8 mouse cellular contexts compared by ENCODE assay signal in genomic region chr4:81578981-81579380, GRCm38 (mm10).
DNase-seq lines count a peak whose midpoint lies in the region; ATAC-seq and TF ChIP-seq lines count a peak whose summit lies in the region.

No protein-coding gene starts in this region.

- 25% methylated on average over 6 of the region's 6 CpGs for WGBS in embryonic facial prominence, embryonic 12.5 days
- 35% methylated on average over 6 of the region's 6 CpGs for WGBS in hindbrain, embryonic 16.5 days
- WGBS in neural tube, embryonic 15.5 days: 23% methylated on average over 6 of the region's 6 CpGs
- WGBS in kidney, adult 2 months: 70% methylated on average over 6 of the region's 6 CpGs

- H3K9me3 ChIP-seq in embryonic facial prominence, embryonic 12.5 days: no peaks in the 10 kb centered on the region
- H3K9me3 ChIP-seq in hindbrain, embryonic 16.5 days (ENCODE audit: control insufficient read depth, low read length): no peaks in the 10 kb centered on the region
- no peaks in the 10 kb centered on the region for H3K9me3 ChIP-seq in neural tube, embryonic 15.5 days (replicated peaks)

- intact Hi-C loops in left cerebral cortex, adult 2 months (cut with DNase I): no loop called here
- intact Hi-C loops in left cerebral cortex, postnatal 10 days (cut with DNase I): no loop called here

- H3K36me3 ChIP-seq in embryonic facial prominence, embryonic 12.5 days: no peaks in the 10 kb centered on the region
- H3K36me3 ChIP-seq in hindbrain, embryonic 16.5 days (ENCODE audit: control insufficient read depth, insufficient read depth, low read length): no peaks in the 10 kb centered on the region
- H3K36me3 ChIP-seq in neural tube, embryonic 15.5 days: no peaks in the 10 kb centered on the region
- H3K36me3 ChIP-seq in kidney, adult 2 months (ENCODE audit: control insufficient read depth, insufficient read depth, low read length): no peaks in the 10 kb centered on the region

- H3K27ac ChIP-seq in left cerebral cortex, adult 2 months: no peak overlapping the region
- H3K27ac ChIP-seq in embryonic facial prominence, embryonic 12.5 days: peak overlapping the region; percentile 86
- H3K27ac ChIP-seq in hindbrain, embryonic 16.5 days (ENCODE audit: low read depth, low read length): no peak overlapping the region
- H3K27ac ChIP-seq in neural tube, embryonic 15.5 days (replicated peaks): peak overlapping the region; percentile 62
- no peak overlapping the region for H3K27ac ChIP-seq in kidney, adult 2 months (ENCODE audit: insufficient read depth, low read depth, low read length)

- DNase-seq in left cerebral cortex, adult 2 months (ENCODE audit: extremely low spot score in 1 of 2, low spot score in 2 of 2): no peak
- DNase-seq in left cerebral cortex, postnatal 10 days (ENCODE audit: extremely low spot score in 1 of 2, low spot score in 2 of 2): no peak
- no peak for DNase-seq in right cerebral cortex, postnatal 25 days
- no peak for DNase-seq in T-cell, adult 2 months (ENCODE audit: low spot score)
- DNase-seq in kidney, adult 2 months: no peak

- peak; percentile 35; the same call in 1 of the 2 replicates for TF ChIP-seq CTCF in left cerebral cortex, adult 2 months (IDR thresholded peaks at IDR 0.05)
- TF ChIP-seq CTCF in kidney, adult 2 months (conservative IDR thresholded peaks at IDR 0.05; ENCODE audit: insufficient read depth, insufficient read length, low read depth, low read length): no peak

- H3K4me3 ChIP-seq in left cerebral cortex, adult 2 months: no peak overlapping the region
- no peak overlapping the region for H3K4me3 ChIP-seq in embryonic facial prominence, embryonic 12.5 days
- H3K4me3 ChIP-seq in hindbrain, embryonic 16.5 days (ENCODE audit: low read length): no peak overlapping the region
- H3K4me3 ChIP-seq in neural tube, embryonic 15.5 days (replicated peaks): no peak overlapping the region
- no peak overlapping the region for H3K4me3 ChIP-seq in kidney, adult 2 months (ENCODE audit: insufficient read depth, low read depth, low read length)

- TF ChIP-seq POLR2A in kidney, adult 2 months (IDR thresholded peaks at IDR 0.05; ENCODE audit: low read depth, low read length): no peak

- ATAC-seq in embryonic facial prominence, embryonic 12.5 days (ENCODE audit: insufficient number of reproducible peaks, insufficient read depth, low FRiP score, low TSS enrichment): no peak
- peak; percentile 91 for ATAC-seq in hindbrain, embryonic 16.5 days
- ATAC-seq in neural tube, embryonic 15.5 days (ENCODE audit: low FRiP score): peak; percentile 85

- no peaks in the 10 kb centered on the region for H3K27me3 ChIP-seq in embryonic facial prominence, embryonic 12.5 days
- H3K27me3 ChIP-seq in hindbrain, embryonic 16.5 days (replicated peaks; ENCODE audit: control insufficient read depth, insufficient read depth, low read length): peaks cover 2% of the 10 kb centered on the region; the same call in 1 of the 2 replicates
- H3K27me3 ChIP-seq in neural tube, embryonic 15.5 days (replicated peaks): no peaks in the 10 kb centered on the region
- H3K27me3 ChIP-seq in kidney, adult 2 months (replicated peaks; ENCODE audit: control insufficient read depth, insufficient read depth, low read length): no peaks in the 10 kb centered on the region

- H3K4me1 ChIP-seq in embryonic facial prominence, embryonic 12.5 days: peaks cover 33% of the 10 kb centered on the region
- H3K4me1 ChIP-seq in hindbrain, embryonic 16.5 days (ENCODE audit: control insufficient read depth, insufficient read depth, low read depth, low read length): peaks cover 2% of the 10 kb centered on the region; the same call in 1 of the 2 replicates
- peaks cover 17% of the 10 kb centered on the region for H3K4me1 ChIP-seq in neural tube, embryonic 15.5 days
- no peaks in the 10 kb centered on the region for H3K4me1 ChIP-seq in kidney, adult 2 months (ENCODE audit: control insufficient read depth, insufficient read depth, low read length)

- H3K9ac ChIP-seq in embryonic facial prominence, embryonic 12.5 days: no peak overlapping the region
- H3K9ac ChIP-seq in hindbrain, embryonic 16.5 days (ENCODE audit: low read depth, low read length): no peak overlapping the region
- no peak overlapping the region for H3K9ac ChIP-seq in neural tube, embryonic 15.5 days (replicated peaks)

- H3K4me2 ChIP-seq in embryonic facial prominence, embryonic 12.5 days (replicated peaks): no peak overlapping the region; the same call in 1 of the 2 replicates
- 0 out of 2 replicates have a peak overlapping the region, but pooled peaks have one; percentile 5 for H3K4me2 ChIP-seq in hindbrain, embryonic 16.5 days (ENCODE audit: low read length)
- H3K4me2 ChIP-seq in neural tube, embryonic 15.5 days: peak overlapping the region; percentile 21

Comparison
In these comparisons a context has a peak if more than half of its experiments do, and no peak if none do; other contexts are left out.
1. H3K27ac ChIP-seq: peak in embryonic facial prominence, embryonic 12.5 days (single experiment) and neural tube, embryonic 15.5 days (single experiment); none in left cerebral cortex, adult 2 months (single experiment), hindbrain, embryonic 16.5 days (single experiment) and kidney, adult 2 months (single experiment).